Mouse (Mus musculus): Measurements from ENCODE around the gene Htr1f.
"Not testable (repeated sequence)": the region's sequence is repeated elsewhere in the genome, so short reads cannot be mapped to it uniquely, and the experiment has no call there.

The Htr1f gene

DNA sequence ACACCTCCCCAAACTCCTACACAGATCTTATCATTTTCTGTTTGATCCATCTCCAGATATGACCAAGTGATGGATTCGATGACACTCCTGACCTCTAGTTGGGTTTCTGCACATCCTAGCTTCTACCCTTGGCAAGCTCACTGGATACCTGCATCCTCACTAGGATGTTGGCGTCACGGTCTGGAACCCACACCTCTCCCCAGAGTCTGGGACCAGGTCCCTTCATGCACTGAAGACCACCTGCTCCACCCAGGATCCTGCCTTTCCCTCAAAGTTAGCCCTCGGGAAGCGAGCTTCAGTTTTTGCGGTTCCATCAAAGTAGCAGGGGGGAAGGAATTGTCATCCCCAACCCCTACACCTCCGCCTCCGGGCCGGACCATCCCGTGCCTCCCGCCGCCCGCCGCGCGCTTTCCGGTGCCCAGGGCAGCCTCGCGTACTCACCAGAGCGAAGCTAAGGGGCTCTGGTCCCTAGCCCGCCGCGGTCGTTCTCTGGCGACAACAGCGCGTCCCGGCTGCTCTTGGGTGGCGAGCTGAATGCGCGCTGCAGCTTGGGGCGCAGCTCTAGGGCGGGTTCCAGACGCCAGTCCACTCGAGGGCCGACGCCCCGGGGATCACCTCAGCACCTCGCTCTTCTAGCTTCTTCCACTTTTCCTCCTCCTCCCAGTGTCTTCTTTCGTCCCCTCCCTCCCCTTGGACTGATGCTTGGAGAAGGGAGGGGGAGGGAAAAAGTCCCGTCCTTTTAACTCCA, at the start of gene Htr1f:
Htr1f (minus strand) TSS at position 671 of the 748 bp plus-strand sequence.
- no peak for DNase-seq (ENCODE audit: low spot score)

DNA sequence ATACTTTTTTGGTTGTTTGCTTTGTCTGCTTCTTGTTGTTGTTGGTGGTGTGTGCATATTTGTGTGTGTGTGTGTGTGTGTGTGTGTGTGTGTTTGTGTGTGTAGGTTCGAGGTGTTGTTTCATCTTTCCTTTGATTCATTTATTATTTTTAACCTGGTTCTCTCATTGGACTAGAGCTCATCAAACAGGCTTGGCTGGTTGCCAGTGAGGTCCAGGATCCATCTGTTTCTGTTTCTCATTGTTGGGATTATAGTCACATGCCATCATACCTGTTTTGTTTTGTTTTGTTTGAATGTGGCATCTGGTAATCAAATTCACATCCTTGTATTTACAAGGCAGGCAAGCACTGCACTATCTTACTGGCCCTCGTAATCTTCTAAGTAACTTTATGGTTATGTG, 34.1 kb upstream of the Htr1f start:
- no peak for DNase-seq (ENCODE audit: low spot score)

DNA sequence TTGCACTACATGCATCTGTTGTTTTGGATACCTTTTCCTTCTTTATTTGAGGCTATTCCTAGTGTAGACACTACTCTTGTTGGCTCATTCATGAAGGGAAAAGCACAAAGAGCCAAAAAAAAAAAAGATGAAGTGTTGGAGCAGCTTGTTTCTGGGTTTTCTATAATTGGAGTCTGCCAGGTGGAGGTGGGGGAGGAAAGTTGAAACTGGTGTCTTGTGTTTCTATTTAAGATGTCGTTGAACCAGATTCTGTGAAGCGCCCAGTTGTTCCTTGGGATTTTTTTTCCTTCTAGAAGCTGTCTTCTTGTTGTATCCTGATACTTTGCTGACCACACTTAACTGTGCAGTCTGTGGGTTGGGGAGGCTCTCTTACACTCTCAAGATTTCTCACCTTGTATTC, 23.7 kb upstream of the Htr1f start:
- DNase-seq (ENCODE audit: low spot score): no peak

DNA sequence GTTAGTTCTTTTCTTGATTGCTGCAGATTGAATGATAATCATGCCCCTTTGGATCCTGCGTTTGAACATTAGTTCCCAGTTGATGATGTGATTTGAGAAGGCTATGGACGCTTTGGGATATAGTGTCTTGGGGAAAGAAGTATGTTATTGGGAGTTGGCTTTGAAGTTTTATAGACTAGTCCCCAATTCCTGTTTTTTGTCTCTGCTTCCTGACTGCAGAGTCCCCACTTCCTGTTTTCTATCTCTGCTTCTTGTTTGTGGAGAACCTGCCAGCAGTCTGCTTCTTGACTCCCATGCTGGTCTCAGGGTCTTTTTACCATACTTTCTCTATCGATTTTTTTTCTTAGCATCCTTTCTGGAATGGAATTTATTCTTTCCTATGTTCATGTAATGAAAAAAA, 22.2 kb upstream of the Htr1f start:
- no peak for DNase-seq (ENCODE audit: low spot score)

DNA sequence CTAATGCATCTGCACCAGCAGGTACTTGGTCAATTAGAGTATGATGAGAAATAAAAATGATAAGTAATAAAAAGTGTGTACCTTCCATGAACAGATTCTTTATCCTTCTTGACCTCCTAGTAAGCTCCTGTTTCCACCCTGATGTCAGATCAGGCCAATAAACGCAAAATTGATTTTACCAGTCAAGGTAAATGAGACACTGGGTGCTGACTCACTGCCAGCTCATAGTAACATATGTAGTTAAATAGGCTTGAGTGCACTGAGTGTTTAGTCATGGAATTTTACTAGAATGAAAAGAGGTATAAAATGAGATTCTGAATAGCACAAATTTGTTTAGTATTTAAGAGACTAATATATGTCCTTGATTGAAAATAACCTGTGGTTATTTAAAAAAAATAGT, 6.6 kb upstream of the Htr1f start:
- no peak for DNase-seq (ENCODE audit: low spot score)

DNA sequence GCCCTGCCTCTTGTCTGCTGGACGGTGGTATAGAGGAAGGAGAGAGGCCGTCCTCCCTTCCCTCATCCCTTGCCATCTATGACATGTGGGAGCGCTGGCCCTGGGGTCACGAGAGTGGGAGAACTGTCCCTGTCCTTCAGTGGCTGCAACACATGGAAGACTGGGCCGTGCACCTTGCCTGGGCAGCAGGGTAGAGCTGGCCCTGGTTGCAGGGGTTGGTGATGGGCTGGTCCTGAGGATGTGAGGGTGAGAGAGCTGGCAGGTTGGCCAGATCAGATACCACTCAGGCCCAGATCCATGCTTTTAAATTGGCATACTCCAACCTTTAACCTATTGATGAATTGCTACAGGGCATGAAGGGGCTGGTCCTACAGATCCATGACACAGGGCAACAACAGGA, 12.1 kb downstream of the Htr1f start:
- no peak for DNase-seq (ENCODE audit: low spot score)

DNA sequence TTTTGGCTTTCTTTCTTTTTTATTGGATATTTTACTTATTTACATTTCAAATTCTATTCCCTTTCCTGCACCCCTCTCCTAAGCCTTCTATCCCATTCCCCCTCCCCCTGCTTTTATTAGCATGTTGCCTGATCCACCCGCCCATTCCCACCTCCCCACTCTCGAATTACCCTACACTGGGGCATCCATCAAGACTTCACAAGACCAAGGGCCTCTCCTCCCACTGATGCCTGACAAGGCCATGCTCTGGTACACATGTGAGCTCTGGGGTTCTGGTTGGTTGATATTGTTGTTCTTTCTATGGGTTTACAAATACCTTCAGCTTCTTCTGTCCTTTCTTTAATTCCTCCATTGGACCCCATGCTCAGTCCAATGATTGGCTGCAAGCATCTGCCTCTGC, 22.2 kb downstream of the Htr1f start:
- DNase-seq (ENCODE audit: low spot score): no peak

DNA sequence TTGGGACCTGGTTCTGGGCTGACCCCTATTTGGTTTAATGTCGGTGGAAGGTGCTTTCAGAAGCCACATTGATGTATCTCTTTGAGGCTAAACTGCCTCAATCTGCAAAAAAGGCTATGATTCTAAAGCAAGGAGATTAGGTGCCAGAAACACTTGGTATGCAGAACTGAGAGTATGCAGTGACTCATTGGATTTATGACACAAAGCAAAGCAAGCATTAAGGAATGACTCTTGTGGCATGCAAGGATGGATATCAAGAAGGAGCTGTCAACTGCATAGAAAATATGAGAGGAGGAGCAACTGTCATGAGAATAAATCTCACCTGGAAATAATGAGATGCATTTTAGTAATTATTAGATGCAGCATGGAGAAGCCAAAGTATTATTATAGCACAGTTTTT, 35.8 kb downstream of the Htr1f start:
- DNase-seq (ENCODE audit: low spot score): no peak

DNA sequence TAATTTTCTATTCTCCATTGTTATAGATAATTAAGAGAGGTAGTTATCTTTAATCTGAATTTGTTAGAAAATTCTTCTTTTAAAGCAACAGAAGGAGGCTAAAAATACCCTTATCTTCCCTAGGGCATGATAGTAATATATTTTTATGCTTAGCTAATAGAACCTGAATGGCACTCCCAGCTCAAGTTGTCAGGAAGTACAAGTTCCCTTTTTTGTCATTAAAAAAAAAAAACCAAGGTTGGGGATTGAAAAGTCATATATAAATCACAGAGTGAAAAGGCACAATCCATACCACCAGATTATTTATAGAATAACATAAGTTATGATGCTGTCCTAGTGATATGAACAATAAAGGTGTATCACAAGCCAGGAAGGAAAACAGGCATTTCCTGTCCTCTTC, 39.4 kb downstream of the Htr1f start:
- no peak for DNase-seq (ENCODE audit: low spot score)

DNA sequence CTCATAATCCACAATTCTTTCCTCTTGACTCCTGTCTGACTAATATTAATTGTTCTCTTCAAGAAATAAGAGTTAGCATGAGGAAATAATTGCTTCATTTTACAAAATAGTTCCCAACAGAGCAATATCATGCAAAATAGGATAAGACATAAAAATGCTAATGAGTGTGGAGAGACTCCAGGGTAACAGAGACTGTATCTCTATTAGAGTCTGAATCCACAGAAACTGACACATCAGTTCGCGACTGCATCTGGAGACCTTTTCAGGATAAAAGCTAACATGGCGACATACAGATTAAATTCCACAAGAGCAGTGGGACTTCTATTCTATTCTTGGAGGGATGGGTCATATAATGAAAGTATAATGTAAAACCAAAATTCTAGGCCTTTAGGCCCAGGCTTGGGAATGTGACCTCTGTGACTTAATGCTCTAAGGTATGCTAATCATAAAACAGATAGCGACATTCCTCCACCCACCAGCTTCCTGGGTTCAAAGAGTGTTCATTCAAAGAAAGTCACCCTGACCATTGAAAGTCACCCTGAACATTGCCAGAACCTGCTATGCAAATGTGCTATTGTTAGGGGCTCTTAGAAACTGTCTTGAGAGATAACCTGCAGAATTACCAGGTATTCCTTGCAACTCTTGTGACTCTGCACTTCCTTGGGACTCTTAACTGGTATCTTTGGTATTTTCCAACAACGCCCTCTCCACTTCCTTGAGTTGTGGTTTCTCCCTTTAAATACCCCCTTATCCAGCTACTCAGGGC, 67.8 kb downstream of the Htr1f start:
- not testable (repeated sequence) for DNase-seq (ENCODE audit: low spot score)

DNA sequence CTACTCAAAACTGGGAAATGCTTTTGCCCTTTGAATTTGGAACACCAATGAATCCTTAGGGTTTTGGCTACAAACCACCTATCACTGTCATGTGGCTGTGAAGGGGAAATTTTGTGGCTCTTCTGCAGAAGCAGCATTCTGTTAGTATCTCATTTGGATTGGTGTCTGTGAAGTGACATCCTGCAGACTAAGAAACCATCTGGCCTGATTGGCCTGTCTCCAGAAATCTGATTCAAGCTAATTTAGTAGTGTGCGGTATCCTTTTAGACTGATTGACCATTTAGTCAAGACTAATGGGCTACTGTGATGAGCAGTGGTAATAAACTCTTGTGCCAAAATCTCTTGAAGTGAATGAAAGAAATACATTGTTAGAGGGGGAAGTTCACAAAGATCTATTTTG, 76.0 kb downstream of the Htr1f start:
- no peak for DNase-seq (ENCODE audit: low spot score)

DNA sequence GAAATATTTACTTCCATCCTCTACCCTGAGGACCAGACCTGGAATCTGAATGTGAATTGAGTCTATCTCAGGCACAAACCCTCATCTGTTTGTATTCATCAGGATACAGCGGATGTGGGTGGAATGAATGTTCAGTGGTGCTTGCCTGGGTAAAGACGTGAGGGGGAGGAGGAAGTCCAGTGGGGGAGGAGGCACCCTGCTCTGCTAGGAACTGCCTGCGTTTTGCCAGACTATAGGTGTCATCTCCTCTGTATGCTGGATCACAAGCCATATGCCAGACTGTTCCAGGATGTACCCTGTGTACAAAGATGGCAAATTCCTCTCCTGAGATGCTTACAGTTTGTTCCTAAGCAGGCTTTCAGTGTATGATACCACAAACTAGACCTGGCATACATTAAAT, 83.3 kb downstream of the Htr1f start:
- no peak for DNase-seq (ENCODE audit: low spot score)

DNA sequence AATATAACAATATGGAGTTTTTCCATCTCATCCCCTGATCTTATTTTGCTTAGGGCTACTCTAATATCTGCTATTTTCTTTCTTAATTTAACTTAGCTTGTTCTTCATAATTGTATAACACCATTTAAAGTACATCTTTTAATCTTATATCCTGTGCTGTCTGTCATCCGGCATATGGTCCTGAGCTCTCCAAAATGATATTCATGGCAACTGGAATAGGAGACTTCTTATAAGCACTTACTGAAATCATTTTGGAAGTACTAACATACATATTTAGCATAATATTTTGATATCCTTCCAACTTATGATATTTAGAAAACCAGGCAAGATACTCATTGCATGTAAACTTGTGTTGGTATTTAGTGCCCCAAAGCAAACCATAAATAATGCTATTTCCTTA, 86.9 kb downstream of the Htr1f start:
- no peak for DNase-seq (ENCODE audit: low spot score)

DNA sequence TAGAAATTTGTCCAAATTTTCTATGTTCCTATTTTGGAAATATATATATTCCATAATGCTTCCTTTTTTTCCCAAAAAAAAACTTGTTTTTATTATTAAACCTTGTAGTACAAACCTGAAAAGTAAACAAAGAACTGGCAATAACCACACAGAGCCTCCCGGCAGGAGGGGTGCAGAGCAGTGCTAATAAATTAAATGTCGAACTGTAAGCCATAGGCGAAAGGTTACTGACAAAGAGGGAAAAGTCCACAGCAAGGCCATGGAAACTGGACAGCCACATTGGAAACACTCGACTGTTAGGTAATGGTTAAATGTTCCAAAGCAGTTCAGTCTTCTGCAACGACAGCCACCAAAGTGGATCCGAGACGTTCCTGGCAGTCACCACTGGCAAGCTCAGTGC, 87.5 kb downstream of the Htr1f start:
- DNase-seq (ENCODE audit: low spot score): peak; percentile 49

DNA sequence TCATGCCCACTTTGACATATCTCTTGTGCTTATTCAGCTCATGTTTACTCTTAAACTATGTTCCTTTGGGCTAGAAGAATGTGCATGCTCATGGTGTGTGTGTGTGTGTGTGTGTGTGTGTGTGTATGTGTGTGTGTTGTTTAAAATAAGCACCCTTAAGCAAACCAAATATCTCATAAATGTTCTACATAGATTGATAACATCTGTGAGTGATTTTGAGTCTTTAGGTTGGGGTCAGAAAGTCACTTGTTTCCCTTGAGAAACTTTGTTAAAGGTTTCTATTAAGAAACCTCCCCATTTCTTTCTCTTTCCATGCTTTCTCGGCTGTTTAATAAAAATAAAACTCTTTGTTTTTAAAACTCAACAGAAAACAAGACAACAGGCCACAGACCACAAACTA, 88.1 kb downstream of the Htr1f start:
- DNase-seq (ENCODE audit: low spot score): peak; percentile 13

DNA sequence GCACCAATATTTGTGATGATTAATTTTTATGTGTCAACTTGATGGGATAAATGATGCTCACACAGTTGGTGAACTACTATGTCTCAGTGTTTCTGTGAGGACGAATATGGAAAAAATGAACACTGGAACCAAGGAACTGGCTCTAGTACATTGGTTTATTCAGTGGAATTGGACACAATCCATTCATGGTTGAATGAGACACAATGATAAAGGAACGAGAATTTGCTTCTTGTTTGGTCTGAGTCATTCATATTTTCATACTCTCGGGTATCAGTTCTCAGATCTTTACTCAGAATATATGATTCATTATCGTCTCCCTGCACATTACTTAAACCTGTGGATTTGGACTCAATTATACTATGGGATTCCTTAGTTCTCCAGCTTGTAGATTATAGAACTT, 90.4 kb downstream of the Htr1f start:
- DNase-seq (ENCODE audit: low spot score): no peak

DNA sequence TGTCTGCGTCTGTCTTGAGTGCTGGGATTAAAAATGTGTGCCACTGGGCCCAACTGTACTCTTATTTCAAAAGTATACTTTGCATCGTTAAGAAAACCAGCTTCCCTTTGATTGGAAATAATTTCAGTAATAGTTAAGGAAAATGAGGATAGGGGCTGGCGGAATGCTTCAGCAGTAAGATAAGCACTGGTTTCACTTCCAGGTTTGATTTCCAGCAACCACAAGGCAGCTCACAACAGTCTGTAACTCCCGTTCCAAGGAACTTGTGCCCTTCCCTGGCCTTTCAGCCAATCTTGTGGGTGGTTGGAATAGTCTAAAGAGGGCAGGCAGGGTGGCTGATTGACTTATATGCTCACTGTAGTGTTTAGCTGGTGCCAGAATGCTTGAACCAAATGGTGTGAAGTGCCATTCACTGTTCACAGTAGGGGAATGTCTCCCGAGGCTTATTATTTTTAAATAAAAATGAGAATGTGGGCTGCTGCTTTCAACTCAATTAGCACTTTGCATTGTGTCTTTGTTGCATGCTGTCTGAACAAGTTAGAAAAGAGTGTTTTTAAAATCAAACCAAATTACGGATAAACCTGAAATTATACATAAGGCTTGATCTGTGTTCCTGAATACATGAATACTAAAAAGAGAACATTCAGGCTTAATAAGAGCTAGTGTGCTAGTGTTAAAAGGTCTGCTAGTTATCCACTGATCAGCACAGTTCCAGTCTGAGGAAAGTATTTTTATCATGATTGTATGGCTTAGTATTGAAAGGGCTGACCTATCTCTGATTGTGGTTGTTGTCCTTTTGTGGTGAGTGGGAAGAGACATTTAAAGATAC, 103.4 kb downstream of the Htr1f start:
- no peak for DNase-seq (ENCODE audit: low spot score)

DNA sequence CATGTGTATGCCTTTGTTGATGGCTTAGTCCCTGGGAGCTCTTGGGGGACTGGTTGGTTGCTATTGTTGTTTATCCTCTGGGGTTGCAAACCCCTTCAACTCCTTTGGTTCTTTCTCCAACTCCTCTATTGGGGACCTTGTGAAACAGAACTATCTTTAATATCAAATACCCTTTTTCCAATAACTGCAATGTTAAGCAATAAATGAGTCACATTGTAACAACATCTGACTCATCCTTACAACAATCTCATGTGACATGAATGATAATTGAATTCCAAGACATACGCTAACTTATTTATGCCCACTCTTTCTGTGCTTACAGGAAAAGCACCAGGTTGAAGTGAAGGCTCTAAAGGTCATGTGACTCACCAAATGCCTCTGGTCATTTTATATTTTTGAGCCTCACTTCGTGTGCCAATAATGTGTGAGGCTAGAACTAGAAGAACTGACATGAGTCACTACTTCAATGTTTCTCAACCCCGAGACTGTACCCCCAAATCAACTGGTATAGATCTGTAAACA, 116.3 kb downstream of the Htr1f start:
- no peak for DNase-seq (ENCODE audit: low spot score)

DNA sequence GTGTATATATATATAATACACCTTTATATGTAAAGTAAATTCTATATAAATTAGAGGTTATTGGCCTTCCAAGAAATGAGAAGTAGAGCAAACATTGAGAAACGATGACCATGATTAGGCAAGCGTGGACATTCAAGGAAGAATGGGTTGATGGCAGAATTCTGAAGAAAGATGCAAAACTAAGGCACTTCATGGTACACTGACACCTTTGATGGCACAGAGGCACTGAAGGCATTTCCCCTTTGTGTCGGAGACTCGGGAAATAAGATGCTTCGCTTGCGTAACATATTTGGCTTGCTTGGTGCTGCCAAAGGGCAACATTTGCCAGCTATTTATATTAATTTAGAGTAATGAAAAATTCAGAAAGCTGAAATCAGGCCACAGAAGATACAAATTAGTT, 118.1 kb downstream of the Htr1f start:
- peak; percentile 31 for DNase-seq (ENCODE audit: low spot score)

DNA sequence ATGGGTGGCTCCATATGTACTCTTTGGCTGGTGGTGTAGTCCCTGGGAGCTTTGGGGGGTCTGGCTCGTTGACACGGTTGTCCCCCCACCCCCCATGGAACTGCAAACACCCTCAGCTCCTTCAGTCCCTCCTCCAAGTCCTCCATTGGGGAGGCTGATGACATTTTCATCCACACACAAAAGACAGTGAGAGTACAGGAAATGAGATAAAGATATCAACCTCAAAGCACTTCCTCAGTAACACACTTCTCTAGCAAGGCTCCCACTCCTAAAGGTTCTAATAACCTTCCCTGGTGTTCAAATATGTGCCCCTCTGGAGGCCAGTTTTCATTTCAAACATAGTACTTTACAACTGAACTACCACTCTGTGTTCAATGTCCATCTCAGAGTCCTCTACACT, 118.6 kb downstream of the Htr1f start:
- DNase-seq (ENCODE audit: low spot score): no peak

DNA sequence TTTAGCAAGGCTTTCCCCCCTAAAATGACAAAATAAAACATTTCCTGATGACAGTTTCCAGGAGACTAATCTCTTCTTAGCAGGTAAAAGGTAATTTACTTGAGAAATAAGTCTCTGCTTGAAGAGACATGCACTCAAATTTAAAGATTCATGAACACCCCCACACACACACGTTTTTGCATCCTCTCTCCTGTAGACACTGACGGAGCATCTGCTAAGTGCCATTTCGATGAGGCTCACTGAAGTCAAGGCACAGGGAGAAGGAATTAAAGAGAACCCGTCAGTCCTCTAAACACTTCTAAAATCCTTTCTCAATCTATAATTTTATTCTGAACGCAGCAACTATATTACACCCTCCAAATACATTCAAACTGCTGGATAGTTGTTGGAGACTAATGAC, 131.0 kb downstream of the Htr1f start:
- no peak for DNase-seq (ENCODE audit: low spot score)

DNA sequence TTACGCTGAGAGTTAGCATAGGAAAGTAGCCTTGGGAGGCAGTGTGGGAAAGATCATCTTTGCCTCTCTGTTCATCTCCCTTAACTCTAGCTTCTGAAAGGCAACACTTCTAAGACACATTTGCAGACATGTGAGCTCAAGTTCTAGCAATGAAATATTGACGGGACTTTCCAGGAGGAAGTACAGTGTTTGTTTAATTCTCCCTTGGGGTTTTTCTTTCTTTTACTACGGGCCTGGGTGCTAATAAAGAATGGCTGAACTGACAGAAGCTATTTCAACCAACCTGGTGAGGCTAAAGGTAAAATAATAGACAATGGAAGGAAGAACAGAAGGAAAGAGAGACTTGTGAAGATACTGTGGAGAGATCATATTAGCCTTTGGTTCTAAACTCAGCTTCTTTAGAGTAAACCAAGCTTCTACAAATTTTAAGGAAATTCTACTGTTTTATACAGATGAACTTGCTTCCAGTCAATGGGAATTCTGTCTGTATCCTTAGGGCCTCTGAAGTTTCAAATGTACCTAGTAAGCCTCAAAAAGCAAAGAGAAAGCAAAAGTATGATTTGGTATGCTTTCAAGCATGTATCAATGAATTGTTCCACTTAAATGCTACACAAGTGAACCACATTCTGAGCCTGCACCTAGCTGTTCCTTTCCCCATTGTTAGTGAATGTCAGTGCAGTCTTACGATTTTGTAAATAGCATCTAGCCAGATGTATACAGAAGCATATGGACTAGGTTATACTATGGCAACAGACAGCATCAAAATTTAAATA, 131.9 kb downstream of the Htr1f start:
- no peak for DNase-seq (ENCODE audit: low spot score)
